Mouse (Mus musculus) right cerebral cortex, postnatal 25 days (tissue): ENCODE results near the gene Smarca5.

Experiments used
- DNase-seq: peaks from one replicate; pipeline ENCODE4 v3.0.0; 2022

The Smarca5 gene

GRCm38 (mm10) chr8:80739155-80739924, at the start of gene Smarca5:
TSS of gene Smarca5 (minus strand) at chr8:80739497.
- peak; percentile 92 for DNase-seq

- DNase-seq, result no peak
Measured at GRCm38 (mm10) chr8:80784559-80784958, 45.3 kb upstream of the Smarca5 start.

GRCm38 (mm10) chr8:80783271-80783670, 44.0 kb upstream of the Smarca5 start:
- no peak for DNase-seq

- no peak for DNase-seq
Measured at GRCm38 (mm10) chr8:80781338-80781737, 42.0 kb upstream of the Smarca5 start.

- no peak for DNase-seq
Measured at GRCm38 (mm10) chr8:80780271-80780670, 41.0 kb upstream of the Smarca5 start.

GRCm38 (mm10) chr8:80776436-80776835, 37.1 kb upstream of the Smarca5 start:
- DNase-seq, result no peak

- DNase-seq, result no peak
Measured at GRCm38 (mm10) chr8:80772732-80773460, 33.6 kb upstream of the Smarca5 start.

- no peak for DNase-seq
Measured at GRCm38 (mm10) chr8:80768451-80768850, 29.2 kb upstream of the Smarca5 start.

- DNase-seq, result peak; percentile 78
Measured at GRCm38 (mm10) chr8:80753017-80753715, 13.9 kb upstream of the Smarca5 start.

- DNase-seq, result no peak
Measured at GRCm38 (mm10) chr8:80752429-80752828, 13.1 kb upstream of the Smarca5 start.

- DNase-seq, result no peak
Measured at GRCm38 (mm10) chr8:80749091-80749490, 9.8 kb upstream of the Smarca5 start.

GRCm38 (mm10) chr8:80739932-80740331, 635 bp upstream of the Smarca5 start:
- DNase-seq, result no peak

GRCm38 (mm10) chr8:80738388-80739154, 726 bp downstream of the Smarca5 start:
- DNase-seq, result peak; percentile 70

GRCm38 (mm10) chr8:80738046-80738387, 1.3 kb downstream of the Smarca5 start:
- DNase-seq, result no peak

GRCm38 (mm10) chr8:80732326-80732725, 7.0 kb downstream of the Smarca5 start:
- DNase-seq, result no peak

GRCm38 (mm10) chr8:80714461-80714860, 24.8 kb downstream of the Smarca5 start:
- DNase-seq, result no peak

GRCm38 (mm10) chr8:80710670-80711400, 28.5 kb downstream of the Smarca5 start:
- no peak for DNase-seq

GRCm38 (mm10) chr8:80688141-80688540, 51.2 kb downstream of the Smarca5 start:
- peak; percentile 58 for DNase-seq

GRCm38 (mm10) chr8:80683756-80684335, 55.5 kb downstream of the Smarca5 start:
- DNase-seq, result no peak

GRCm38 (mm10) chr8:80682594-80682993, 56.7 kb downstream of the Smarca5 start:
- no peak for DNase-seq

- no peak for DNase-seq
Measured at GRCm38 (mm10) chr8:80669277-80669901, 69.9 kb downstream of the Smarca5 start.
